Mouse (Mus musculus) cerebellum, adult (tissue): ENCODE measurements around the gene Celsr1.
A peak's percentile ranks its signal among the peaks of the same experiment; 100 is the strongest.

ENCODE experiments used
- ATAC-seq: cut with Nextera tagmentation; 2 replicates; pipeline ENCODE4 v1.9.2; 2017; ENCODE audit warnings: mild to moderate bottlenecking, moderate library complexity, mixed read lengths; ENCODE audit not compliant: insufficient number of reproducible peaks, low FRiP score, low TSS enrichment

Celsr1 gene

DNA sequence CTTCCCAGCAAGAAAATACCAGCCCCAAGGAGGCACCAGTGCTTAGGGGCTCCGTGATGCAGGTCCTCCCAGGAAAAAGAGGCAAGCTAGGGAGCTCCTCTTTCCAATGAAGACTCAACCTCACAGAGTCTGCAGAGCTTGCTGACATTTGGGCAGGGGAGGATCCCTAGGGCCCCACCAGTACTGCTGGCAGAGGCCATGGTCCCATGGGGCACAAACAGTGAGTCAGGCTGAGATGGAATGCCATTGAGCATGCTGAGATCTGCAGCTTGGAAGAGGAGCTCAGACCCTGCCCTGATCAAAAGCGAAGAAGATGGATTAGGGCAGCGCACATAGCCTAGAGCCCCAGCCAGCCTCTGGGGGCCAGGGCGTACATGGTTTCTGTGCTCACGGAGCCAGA, 7.8 kb upstream of the Celsr1 start:
- ATAC-seq: no peak

DNA sequence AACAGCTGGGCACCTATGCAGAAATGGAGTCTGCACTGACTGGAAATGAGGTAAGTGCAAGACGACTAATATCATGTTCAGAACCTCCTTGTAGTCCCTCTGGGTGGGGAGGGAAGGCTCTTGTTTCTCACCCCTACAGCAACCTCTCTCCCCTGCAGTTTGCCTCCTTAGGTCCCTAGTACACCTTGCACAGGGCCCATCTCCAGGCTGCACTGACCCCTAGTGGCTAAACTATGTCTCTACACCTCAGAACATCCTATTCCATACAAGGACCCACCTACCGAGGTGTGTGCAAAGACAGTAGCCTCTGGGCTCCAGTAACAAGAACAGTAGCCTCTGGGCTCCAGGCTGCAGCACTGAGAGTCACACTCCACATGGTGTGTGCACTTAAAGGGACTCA, 5.2 kb upstream of the Celsr1 start:
- peak; percentile 76; the same call in 1 of the 2 replicates for ATAC-seq

DNA sequence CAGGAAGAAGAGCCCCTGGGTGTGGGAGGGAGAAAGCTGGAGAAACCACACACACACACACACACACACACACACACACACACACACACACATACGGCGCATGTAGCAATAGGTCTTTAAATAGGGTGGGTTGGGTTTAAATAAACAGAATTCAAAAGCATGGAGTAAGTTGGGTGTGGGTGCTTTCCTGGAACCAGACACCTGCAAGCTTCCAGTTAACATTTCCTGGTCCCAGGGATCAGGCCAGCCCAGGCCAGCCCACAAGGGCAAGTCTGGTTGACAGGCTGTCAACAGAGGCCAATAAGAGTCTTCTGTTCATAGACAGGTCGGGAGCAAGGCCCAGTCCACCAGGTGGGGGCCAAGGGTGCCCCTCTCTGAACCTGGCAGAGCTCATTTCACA, 2.3 kb upstream of the Celsr1 start:
- ATAC-seq: no peak

DNA sequence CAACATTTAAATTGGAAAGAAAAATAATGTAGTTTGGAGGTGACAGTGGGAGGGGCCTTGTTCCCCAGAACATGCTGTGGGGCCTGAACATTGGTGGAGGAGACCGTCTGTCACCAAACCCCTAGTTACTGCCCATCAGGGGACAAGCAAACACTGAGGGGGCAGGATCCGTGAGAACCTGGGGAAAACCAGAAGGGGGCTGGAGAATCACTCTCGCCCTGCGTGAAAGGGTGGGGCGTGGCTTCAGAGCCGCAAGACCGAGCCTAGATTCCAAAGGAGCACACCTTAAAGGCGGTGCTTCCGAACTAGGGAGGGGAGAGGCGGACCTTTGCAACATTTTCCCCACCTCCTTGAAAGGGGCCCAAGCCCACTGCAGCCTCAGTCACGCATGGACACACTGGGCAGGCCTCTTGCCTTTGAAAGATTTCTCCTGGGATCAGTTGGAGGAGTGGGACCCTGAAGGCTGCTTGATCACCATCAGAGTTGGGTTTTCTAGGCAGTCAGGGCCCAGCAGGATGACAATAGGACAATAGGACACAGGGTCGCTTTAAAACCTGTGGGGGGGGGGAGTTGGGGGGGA, 1.3 kb upstream of the Celsr1 start:
- ATAC-seq: no peak

DNA sequence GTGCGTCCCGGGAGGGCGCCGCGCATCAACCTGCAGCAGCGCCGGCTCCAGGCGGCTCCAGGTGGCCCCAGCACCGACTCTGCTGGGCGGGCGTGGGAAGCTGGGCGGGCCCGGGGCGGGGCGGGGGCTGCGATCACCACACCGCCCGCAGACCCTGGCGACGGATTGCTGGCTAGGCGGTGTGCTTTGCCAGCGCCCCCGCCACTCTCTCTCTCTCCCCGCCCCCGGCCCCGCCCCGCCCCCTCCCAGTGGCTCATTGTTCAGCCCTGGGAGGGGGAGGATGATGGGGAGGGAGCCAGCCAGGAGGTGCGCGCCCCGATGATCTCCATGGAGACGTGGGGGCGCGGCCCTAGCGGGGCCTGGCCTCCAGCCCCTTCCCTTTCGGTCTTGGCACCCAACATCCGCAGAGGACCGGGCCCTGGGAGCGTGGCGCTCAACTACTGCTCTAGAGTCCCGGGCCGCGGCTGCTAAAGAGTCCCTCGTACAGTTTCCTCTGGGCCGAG, 495 bp upstream of the Celsr1 start:
- no peak for ATAC-seq

DNA sequence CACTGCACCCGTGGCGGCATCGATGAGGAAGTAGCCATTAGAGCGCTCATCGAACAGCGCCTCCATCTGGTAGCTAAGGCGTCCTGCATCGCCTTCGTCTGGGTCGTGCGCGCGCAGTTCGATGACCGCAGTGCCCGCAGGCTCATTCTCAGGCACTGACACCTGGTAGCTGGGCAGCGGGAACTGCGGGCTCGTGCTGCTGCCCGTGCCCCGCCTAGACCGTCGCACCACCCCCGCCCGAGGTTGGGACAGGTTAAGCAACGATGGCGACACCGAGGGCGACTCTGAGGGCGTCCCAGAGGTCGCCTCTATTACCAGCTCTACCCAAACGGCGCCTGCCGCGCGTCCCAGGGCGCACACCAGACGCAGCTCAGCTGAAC, 776 bp downstream of the Celsr1 start:
- no peak for ATAC-seq

DNA sequence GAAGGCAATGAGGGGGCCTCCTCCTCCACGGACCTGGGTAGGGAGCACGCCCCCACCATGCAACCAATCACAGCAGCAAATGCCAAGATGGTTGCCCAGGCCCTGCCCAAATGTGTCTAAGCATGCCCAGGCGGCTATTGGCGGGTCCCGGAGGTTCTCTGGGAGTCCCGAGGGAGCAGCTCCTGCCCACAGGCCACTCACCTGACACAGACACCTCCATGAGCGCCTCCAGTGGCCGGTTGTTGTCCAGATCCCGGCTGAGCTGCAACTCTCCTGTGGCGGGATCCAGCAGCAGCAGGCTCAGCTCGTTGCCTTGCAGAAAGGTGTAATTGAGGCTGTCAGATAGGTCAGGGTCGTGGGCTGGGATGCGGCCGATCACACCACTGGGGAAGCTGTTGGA, 3.6 kb downstream of the Celsr1 start:
- ATAC-seq: no peak

DNA sequence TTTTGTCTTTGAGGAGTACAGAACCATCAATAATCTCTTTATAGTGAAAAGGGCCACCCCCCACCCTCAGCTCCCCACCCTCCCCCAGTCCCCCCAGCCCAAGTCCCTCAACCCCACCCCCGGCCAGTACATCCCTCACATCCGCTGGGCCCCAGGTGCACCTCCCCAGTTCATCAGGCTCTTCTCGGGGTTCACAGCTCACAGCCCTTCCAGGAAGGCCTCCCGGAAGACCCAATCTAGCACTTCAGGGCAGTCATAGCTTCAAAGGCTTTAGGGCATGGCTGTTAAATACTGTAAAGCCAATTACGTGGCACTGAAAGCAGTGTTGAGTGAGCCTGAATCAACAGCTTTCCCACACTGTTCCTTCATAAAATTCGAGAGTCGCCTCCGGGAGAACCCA, 5.7 kb downstream of the Celsr1 start:
- no peak for ATAC-seq

DNA sequence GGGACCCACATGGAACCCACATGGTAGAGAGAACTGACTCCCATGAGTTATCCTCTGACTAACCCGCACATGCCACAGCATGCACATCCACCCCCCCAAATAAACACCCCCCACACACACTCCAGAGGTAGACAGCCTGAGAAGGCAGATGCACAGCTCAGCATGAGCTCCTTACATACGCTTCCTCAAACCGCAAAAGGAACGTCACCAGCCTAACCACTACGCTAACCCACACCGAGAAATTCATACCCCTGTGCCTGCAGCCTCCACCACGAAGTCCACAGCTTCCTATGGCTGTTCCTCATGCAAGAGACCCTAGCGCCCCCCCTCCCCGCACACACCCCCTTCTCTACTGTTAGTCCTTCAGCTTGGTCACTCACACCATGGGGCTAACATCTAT, 11.6 kb downstream of the Celsr1 start:
- no peak for ATAC-seq

DNA sequence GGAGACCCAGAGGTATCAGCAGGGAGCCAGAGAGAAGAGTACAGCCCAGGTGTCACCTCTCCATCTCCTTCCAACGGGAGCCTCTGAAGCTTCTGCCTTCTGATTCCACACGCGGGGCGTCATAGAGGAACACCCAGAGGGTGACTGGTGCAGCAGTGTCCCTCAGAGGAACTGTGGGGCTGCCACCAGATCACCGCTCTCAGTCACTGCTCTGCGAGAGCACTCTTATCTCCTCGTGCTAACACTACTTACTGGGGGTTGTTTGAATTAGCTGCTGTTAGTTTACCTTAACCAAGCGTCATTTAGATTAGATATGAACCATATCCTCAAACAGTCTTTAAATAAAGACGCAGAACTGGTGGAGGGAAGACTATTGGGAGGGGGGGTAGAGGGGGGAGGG, 12.3 kb downstream of the Celsr1 start:
- ATAC-seq: no peak

DNA sequence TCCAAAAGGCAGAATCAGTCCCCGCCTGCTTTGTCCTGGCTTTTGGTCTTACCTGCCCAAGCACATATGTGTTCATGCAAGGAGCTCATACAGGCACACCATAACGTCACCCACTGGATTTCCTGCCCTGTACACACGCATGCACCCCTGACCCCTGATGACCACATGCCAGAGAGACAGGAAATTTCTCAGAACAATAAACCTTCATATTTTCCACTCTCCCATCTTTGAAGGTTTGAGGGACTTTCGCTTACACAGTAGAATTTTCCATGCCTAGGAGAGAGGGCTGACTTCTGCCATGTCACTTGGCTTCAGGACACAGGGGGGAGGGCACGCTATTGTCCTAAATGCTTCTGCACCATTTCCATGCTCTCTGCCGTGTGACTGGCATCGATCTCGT, 13.6 kb downstream of the Celsr1 start:
- no peak for ATAC-seq

DNA sequence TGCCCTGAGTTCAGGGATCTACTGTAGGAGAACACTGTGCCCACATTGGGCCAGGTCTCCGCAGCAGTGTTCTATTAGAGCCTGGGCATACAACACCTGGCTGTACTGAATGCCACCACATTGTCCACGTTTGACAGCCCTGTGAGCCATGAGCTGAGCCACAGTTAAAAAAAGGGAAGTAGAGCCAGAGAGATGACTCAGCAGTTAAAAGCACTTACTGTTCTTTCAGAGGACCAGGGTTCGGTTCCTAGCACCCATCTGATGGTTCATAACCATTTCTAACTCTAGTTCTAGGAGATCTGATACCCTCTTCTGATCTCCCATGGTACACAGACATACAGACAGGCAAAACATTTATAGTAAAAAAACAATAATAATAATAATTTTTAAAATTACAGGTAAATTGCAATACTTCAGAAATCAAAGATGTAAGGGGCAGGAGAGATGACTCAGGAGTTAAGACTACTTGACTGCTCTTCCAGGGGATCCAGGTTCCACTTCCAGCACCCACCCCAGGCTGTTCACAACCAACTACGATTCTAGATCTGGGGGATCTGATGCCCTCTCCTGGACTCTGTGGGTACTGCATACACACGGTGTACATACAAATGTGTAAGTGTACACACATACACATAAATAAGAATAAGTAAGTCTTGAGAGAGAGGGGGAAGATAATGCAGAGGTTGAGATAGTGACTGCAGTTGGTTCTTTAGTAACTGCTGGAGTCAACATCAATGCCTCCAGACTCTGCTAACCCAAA, 14.6 kb downstream of the Celsr1 start:
- no peak for ATAC-seq

DNA sequence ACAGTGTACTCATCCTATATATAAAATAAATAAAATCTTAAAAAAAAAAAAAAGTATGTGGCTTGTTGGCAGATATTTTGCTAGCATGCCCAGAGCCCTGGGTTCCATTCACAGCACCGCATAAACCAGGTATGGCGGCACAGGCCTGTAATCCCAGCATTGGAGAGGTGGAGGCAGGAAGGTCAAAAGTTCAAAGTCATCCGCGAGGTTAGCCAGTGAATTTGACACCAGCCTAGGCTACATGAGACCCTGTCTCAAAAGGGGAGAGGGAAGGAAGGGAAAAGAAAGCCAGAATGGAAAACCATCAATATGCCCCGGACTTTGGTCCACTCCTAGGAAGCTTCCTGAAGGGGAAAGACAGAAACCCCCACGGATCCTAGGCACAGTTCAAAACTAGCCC, 16.2 kb downstream of the Celsr1 start:
- ATAC-seq: no peak

DNA sequence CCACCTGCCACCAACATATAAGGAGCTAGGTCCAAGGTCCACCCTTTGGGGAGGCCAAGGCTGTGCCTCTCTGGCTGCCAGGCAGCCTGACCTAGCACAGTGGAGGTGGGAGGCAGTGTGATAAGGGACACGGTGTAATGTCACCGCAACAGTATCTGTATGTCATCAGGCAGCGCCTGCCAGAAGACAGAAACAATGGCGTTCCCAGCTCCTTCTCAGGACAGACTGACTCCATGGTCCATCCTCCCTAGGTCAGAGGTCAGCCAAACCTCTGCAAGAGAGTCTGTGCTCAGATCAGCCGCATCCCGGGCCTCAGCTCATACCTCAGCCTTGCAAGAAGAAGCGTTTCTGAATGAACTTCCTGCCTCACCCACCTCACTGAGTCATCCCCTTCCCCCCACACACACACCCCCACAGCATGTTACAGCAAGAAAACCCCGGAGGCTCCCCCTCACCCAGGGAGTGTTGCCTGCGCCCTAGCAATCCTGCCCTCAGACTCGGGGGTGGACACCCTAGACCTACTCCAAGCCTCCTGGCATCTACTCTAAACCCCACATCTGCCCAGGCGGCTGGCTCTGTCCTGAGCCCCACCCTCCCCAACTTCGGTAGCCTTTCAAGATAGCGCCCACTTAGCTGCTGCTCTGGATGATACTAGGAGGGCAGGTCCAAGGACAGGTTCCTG, 17.6 kb downstream of the Celsr1 start:
- ATAC-seq: no peak

DNA sequence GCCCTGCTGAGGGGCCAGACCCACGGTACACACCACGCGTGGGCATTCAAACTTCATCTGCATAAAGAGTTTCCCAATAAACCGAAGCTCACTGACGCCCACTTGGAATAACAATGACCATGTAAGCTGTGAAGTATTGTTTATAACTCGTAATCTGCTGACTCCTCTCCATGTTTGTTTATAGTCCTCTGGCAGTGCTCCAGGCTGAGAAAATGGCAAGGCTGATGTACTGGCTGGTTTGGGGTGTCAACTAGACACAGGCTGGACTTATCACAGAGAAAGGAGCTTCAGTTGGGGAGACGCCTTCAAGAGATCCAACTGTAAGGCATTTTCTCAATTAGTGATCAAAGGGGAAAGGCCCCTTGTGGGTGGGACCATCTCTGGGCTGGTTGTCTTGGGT, 18.6 kb downstream of the Celsr1 start:
- no peak for ATAC-seq

DNA sequence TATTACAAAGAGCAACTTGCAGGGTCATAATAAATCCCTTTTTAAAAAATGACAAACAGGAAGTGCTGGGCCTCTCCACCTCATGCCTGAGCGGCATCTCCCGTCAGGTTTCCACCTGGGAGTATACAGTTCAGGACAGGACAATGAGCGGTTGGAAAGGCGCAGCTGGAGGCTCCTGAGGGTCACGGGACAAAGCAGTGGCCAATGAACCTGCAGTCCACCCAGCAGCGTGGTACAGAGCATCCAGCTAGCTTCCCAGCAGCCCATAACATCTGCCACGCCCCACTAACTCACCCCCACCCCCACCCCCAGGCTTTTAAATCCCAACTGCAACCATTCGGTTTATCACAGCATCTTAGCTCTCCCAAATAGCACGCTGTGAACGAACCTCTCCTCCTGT, 19.9 kb downstream of the Celsr1 start:
- ATAC-seq: no peak

DNA sequence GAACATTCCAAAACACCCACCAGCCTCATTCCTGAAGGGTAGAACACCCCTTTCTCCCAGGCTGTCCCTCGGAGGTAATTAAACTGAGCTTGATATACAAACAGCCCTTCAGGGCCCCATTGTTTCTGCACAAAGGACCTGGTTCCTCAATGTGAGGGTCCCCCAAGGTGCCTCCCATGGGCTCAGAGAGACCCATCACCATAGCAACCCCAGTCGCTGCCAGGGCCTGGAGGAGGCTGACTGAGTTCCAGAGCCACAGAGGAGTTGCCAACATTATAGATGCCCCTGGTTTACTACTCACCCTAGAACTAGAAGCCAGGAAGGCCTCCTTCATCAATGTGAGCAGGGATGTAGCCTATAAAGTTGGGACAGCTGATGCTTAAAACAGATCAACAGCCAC, 20.4 kb downstream of the Celsr1 start:
- no peak for ATAC-seq

DNA sequence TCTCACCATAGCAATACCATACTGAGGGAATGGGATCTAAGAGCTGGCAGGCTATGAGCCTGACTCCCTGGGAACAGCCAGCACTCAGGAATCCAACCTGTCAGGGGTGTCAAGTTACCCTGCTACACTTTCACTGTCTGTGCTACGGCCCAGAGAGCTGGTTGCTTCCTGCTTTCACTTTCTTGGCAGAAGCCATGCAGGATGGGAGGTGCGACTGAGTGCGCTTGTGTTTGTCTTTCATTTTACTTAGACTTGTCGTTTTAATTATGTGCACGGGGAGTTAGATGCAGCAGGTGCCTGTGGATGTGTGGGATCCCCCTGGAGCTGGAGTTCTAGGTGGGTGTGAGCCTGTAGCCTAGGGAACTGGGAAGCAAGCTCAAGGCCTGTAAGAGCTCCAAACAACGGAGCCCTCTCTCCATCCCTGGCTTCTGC, 25.9 kb downstream of the Celsr1 start:
- no peak for ATAC-seq

DNA sequence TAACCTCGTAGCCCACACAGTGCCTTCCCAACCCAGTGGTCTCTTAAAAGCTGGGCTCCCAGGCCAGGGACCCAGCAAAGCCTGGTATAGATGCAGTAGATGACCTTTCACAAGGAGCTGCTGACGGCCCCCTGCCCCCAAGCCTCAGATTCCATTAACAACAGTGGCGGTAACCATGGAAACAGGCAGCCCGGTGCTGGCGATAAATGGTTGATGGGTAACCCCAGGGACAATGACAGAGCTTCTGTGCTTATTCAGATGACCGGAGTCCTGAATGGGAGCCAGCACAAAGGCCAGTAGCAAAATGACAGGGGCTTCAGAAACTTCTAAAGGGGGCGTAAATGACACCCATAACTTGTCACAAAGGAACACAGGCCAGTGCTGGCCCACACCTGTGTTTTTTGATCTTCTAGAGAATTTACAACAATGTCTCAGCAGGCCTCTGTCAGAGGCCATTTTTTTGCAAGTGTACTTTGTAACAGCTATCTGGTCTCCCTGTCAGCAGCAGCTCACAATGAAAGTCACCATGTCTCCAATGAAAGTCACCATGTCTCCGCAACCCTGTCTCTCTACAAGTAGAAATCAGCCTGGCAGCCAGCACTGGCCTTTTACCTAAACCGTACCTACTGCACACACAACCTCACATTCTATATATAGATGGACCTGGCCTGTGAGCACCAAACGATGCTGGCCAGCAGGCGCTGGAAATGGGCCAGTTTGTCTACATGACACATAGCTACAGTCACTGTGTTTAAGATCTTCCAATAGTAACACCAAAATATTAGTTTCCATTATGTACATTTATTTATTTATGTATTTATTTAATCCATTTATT, 27.7 kb downstream of the Celsr1 start:
- ATAC-seq: peak; percentile 49

DNA sequence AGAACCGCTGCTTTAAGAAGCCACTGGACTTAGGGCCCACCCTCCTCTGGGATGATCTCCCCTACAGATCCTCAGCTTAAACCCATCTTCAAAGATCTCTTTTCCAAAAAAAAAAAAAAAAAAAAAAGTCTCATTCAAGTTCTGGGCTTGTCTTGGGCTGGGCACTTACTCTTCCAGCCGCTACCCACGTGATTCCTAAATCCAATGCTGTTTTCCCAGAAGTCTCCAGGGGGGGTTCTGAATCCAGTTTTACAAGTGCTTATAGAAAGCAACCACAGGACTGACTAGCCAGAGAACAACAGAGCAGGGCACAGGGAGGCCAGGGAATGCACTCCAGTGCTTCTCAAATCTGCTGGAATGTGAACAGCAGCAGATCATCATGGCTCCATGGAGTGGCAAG, 29.5 kb downstream of the Celsr1 start:
- ATAC-seq: no peak
